Mouse (Mus musculus) v-Abl transformed pro-B cells (cell line): ENCODE measurements at regions not wholly inside any gene's neighbourhood (a gene's known extent, or its start where the extent isn't known, plus 50 kb on each side); places are given as distances from the start of the nearest gene placed in this dataset.

Source experiments
- in situ Hi-C, 2 experiments: fragments of 400-800 bp; cut with MboI; formaldehyde crosslinking; loops; one replicate each; pipeline ENCODE4 v1.15.1; 2025; ENCODE audit not compliant: unreplicated experiment in 2 of 2

DNA sequence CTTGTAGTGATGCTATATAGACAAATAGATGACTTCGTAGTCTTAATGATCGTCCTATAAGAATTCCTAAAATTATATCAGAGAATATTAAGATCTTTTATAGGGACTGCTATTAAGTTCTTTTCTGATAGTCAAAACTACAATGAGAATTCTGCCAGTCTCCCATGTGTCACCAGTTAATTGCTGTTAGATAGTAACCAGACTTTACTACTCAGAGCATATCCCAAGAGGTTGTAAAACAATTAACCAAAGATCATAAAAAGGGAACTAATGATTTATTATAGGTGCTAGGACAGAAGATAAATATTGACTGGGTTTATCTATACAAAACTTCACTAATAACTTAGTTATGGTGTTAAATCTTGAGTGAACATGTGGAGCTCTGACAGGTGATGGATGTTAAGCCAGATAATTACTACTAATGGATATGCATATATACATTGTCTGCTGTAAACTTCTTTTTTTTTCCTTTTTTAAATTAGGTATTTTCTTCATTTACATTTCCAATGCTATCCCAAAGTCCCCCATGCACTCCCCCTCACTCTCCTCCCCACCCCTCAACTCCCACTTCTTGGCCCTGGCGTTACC is 615.5 kb downstream of the Prdm13 start:
- in situ Hi-C loops = no loop called here
